Comparison of ENCODE assay signal across 7 mouse cellular contexts in genomic region chrX:7789542-7790136, GRCm38 (mm10). TPM values are rescaled to one million over a fixed set of nuclear protein-coding genes. Genes with fewer than 3 reads are reported as not detected.
A peak's percentile ranks its signal among the peaks of the same experiment; 100 is the strongest.
DNase-seq lines count a peak whose midpoint lies in the region; ATAC-seq lines count a peak whose summit lies in the region.

Gripap1 (plus strand) TSS chrX:7789765.

- peak; percentile 94 for ATAC-seq in megakaryocyte progenitor cell, adult 5-6 weeks (replicated peaks; ENCODE audit: poor library complexity)

- peak; percentile 76 to 92 for DNase-seq in adrenal gland, adult (ENCODE audit: inconsistent age in 2 of 2, low spot score in 1 of 2)
- peak; percentile 84 for DNase-seq in embryo, embryonic 10 days (ENCODE audit: low spot score)
- peak; percentile 64 for DNase-seq in gastrocnemius, postnatal 10 days
- DNase-seq in induced T-regulatory cell, adult 2 months (ENCODE audit: low read depth), result peak; percentile 93
- peak; percentile 61 to 73 for DNase-seq in left cerebral cortex, adult 9 months (ENCODE audit: low spot score in 2 of 2)
- peak; percentile 36 to 46 for DNase-seq in right cerebral cortex, postnatal 36 days (ENCODE audit: low spot score in 2 of 2)

RNA-seq across cellular contexts. Expression of gene Gripap1, which starts in this region (rescaled TPM):
- 10 to 100 TPM; 15.3 to 22.7 TPM for total RNA-seq in gastrocnemius, postnatal 10 days (2021)
- total RNA-seq in megakaryocyte progenitor cell, adult 5-6 weeks (2015), result 34.4 and 34.9 TPM in 2 replicates
- total RNA-seq in megakaryocyte progenitor cell, adult 5-6 weeks (2017), result 48.6 and 69.7 TPM in 2 replicates

Comparison
In these comparisons a context has a peak if more than half of its experiments do, and no peak if none do; other contexts are left out.
1. Peak in every context shown above with its lines: DNase-seq and ATAC-seq.
2. DNase-seq: peak in every context shown above with its lines; median percentile 93 in induced T-regulatory cell, adult 2 months; 84 in adrenal gland, adult; 84 in embryo, embryonic 10 days; 67 in left cerebral cortex, adult 9 months; 64 in gastrocnemius, postnatal 10 days; 41 in right cerebral cortex, postnatal 36 days.